Mouse (Mus musculus) embryonic fibroblast, embryonic 13.5 days (primary cell): ENCODE results near the gene Atn1. TPM values are rescaled to one million over a fixed set of nuclear protein-coding genes. Genes with fewer than 3 reads are reported as not detected.
A peak's percentile ranks its signal among the peaks of the same experiment; 100 is the strongest.

Experiments used
- H3K27ac ChIP-seq: 2 replicates; pipeline ENCODE4 v1.5.1; 2012; ENCODE audit warnings: low read length, control low read depth, inconsistent platforms; ENCODE audit not compliant: insufficient read depth
- H3K4me1 ChIP-seq: 2 replicates; pipeline ENCODE4 v1.6.1; 2011; ENCODE audit warnings: low read length; ENCODE audit not compliant: control insufficient read depth, insufficient read depth
- H3K4me3 ChIP-seq: 2 replicates; pipeline ENCODE4 v1.5.1; 2011; ENCODE audit warnings: mild to moderate bottlenecking, control low read depth, low read length; ENCODE audit not compliant: insufficient read depth
- CTCF ChIP-seq: IDR thresholded peaks from 2 replicates; pipeline ENCODE4 v1.5.1; 2011; ENCODE audit warnings: mild to moderate bottlenecking, control low read depth, low read length, moderate library complexity, borderline replicate concordance; ENCODE audit not compliant: insufficient read depth
- POLR2A ChIP-seq: IDR thresholded peaks from 2 replicates; pipeline ENCODE4 v1.6.1; 2011; ENCODE audit warnings: low read depth, mild to moderate bottlenecking, control low read depth, low read length, moderate library complexity
- polyA plus RNA-seq: library from polyadenylated mRNA; stranded (reverse); fragments of >200 nt; gene quantifications from 2 replicates; pipeline ENCODE4 v1.2.4, GENCODE M21; 2011; ENCODE audit warnings: low read depth; ENCODE audit not compliant: missing spikeins, insufficient read length

Gene Atn1
- polyA plus RNA-seq, 1 experiment, result 77.3 TPM

- H3K4me3 ChIP-seq, result no peak overlapping the region
- TF ChIP-seq CTCF (no peak), POLR2A (no peak)
- H3K4me1 ChIP-seq, result peaks cover 8% of the 10 kb centered on the region; the same call in 1 of the 2 replicates
- H3K27ac ChIP-seq, result no peak overlapping the region
Observed at GRCm38 (mm10) chr6:124702102-124702783, 54.1 kb downstream of the Atn1 start.

GRCm38 (mm10) chr6:124701338-124701737 is 55.0 kb downstream of the Atn1 start:
- Histone ChIP-seq H3K4me1 (peaks cover 7% of the 10 kb centered on the region; the same call in 1 of the 2 replicates), H3K27ac (no peak overlapping the region), H3K4me3 (no peak overlapping the region)
- TF ChIP-seq POLR2A, result no peak

GRCm38 (mm10) chr6:124699962-124700610 is 56.2 kb downstream of the Atn1 start:
- TF ChIP-seq CTCF (no peak), POLR2A (no peak)
- peak overlapping the region; percentile 29 for H3K27ac ChIP-seq

GRCm38 (mm10) chr6:124699366-124699765 is 57.0 kb downstream of the Atn1 start:
- Histone ChIP-seq H3K4me3 (no peak overlapping the region), H3K4me1 (0 out of 2 replicates have a peak, but pooled peaks cover 2% of the 10 kb centered on the region), H3K27ac (no peak overlapping the region; the same call in 1 of the 2 replicates)
- TF ChIP-seq POLR2A (no peak), CTCF (no peak)

More at GRCm38 (mm10) chr6:124699962-124700610, 56.2 kb downstream of the Atn1 start:
- Histone ChIP-seq H3K4me3 (no peak overlapping the region), H3K4me1 (0 out of 2 replicates have a peak, but pooled peaks cover 2% of the 10 kb centered on the region)

- Histone ChIP-seq H3K4me3 (no peak overlapping the region), H3K4me1 (0 out of 2 replicates have a peak, but pooled peaks cover 2% of the 10 kb centered on the region), H3K27ac (no peak overlapping the region)
- no peak for TF ChIP-seq POLR2A
Observed at GRCm38 (mm10) chr6:124698751-124699150, 57.6 kb downstream of the Atn1 start.

GRCm38 (mm10) chr6:124696441-124697150 is 59.7 kb downstream of the Atn1 start:
- no peak for TF ChIP-seq CTCF
- no peak for TF ChIP-seq POLR2A
- Histone ChIP-seq H3K4me3 (no peak overlapping the region), H3K4me1 (0 out of 2 replicates have a peak, but pooled peaks cover 2% of the 10 kb centered on the region), H3K27ac (peak overlapping the region; percentile 8; the same call in 1 of the 2 replicates)

- no peak overlapping the region for H3K27ac ChIP-seq
- TF ChIP-seq POLR2A (no peak), CTCF (no peak)
- no peak overlapping the region for H3K4me3 ChIP-seq
Observed at GRCm38 (mm10) chr6:124694166-124694955, 62.0 kb downstream of the Atn1 start.

GRCm38 (mm10) chr6:124693243-124693981 is 62.9 kb downstream of the Atn1 start:
- H3K4me1 ChIP-seq, result peaks cover 10% of the 10 kb centered on the region
- no peak overlapping the region for H3K4me3 ChIP-seq
- TF ChIP-seq CTCF (no peak), POLR2A (no peak)
- H3K27ac ChIP-seq, result no peak overlapping the region

More at GRCm38 (mm10) chr6:124694166-124694955, 62.0 kb downstream of the Atn1 start:
- 0 out of 2 replicates have a peak, but pooled peaks cover 2% of the 10 kb centered on the region for H3K4me1 ChIP-seq

Other genes with a start within 250 kb of the Atn1 start
- gene C1ra, start 244.1 kb downstream of the Atn1 start, polyA plus RNA-seq, result 15.4 and 30.1 TPM in 2 replicates
- gene C1s1, start 214.2 kb downstream of the Atn1 start, polyA plus RNA-seq, result 17.0 and 50.4 TPM in 2 replicates
- not detected in 2 replicates for gene C1rb, start 186.2 kb downstream of the Atn1 start, polyA plus RNA-seq
- gene C1s2, start 120.4 kb downstream of the Atn1 start, polyA plus RNA-seq, result 0.42 TPM in 1 of 2 replicates, not detected in the other
- gene Lpcat3, start 93.5 kb downstream of the Atn1 start, polyA plus RNA-seq, result 51.4 and 67.0 TPM in 2 replicates
- gene Emg1, start 44.3 kb downstream of the Atn1 start, polyA plus RNA-seq, result 67.1 and 68.9 TPM in 2 replicates
- gene Phb2, start 44.2 kb downstream of the Atn1 start, polyA plus RNA-seq, result 249 and 253 TPM in 2 replicates
- 0.53 and 4.3 TPM in 2 replicates for gene Ptpn6, start 17.8 kb downstream of the Atn1 start, polyA plus RNA-seq
- 149 and 157 TPM in 2 replicates for gene Grcc10, start 15.2 kb downstream of the Atn1 start, polyA plus RNA-seq
- gene Gm45234, start 503 bp downstream of the Atn1 start, polyA plus RNA-seq, result 0.58 and 0.63 TPM in 2 replicates
- 17.5 and 24.1 TPM in 2 replicates for gene Eno2, start 13.1 kb upstream of the Atn1 start, polyA plus RNA-seq
- not detected in 2 replicates for gene Lrrc23, start 23.2 kb upstream of the Atn1 start, polyA plus RNA-seq
- 9.1 and 11.7 TPM in 2 replicates for gene Spsb2, start 52.1 kb upstream of the Atn1 start, polyA plus RNA-seq
- gene Tpi1, start 57.8 kb upstream of the Atn1 start, polyA plus RNA-seq, result 372 and 458 TPM in 2 replicates
- 87.6 and 105 TPM in 2 replicates for gene Usp5, start 73.0 kb upstream of the Atn1 start, polyA plus RNA-seq
- gene Cdca3, start 73.0 kb upstream of the Atn1 start, polyA plus RNA-seq, result 42.0 and 61.1 TPM in 2 replicates
- gene Gnb3, start 83.8 kb upstream of the Atn1 start, polyA plus RNA-seq, result 0.45 and 0.72 TPM in 2 replicates
- 72.7 and 76.7 TPM in 2 replicates for gene P3h3, start 101.2 kb upstream of the Atn1 start, polyA plus RNA-seq
- 0.55 and 0.63 TPM in 2 replicates for gene Gpr162, start 107.5 kb upstream of the Atn1 start, polyA plus RNA-seq
- gene Cd4, start 131.7 kb upstream of the Atn1 start, polyA plus RNA-seq, result not detected in 2 replicates
- gene Lag3, start 155.2 kb upstream of the Atn1 start, polyA plus RNA-seq, result 1.2 TPM in 2 replicates
- 602 and 622 TPM in 2 replicates for gene Ptms, start 163.6 kb upstream of the Atn1 start, polyA plus RNA-seq
- 250 and 255 TPM in 2 replicates for gene Mlf2, start 174.9 kb upstream of the Atn1 start, polyA plus RNA-seq
- 77.4 and 94.3 TPM in 2 replicates for gene Cops7a, start 209.0 kb upstream of the Atn1 start, polyA plus RNA-seq
- gene Pianp, start 240.2 kb upstream of the Atn1 start, polyA plus RNA-seq, result 1.9 TPM in 1 of 2 replicates, not detected in the other